Mouse (Mus musculus): ENCODE results near the gene Tdrkh. TPM values are rescaled to one million over a fixed set of nuclear protein-coding genes. Genes with fewer than 3 reads are reported as not detected.

Gene Tdrkh
- polyA plus RNA-seq (2017; shearing (Covaris generic)) = 5.1 TPM

GRCm38 (mm10) chr3:94413031-94413679, at the start of gene Tdrkh:
TSS of gene Tdrkh (plus strand) at chr3:94413273.

GRCm38 (mm10) chr3:94372641-94373040, 40.4 kb upstream of the Tdrkh start, which contains the start of gene Rorc:
TSS of gene Rorc (plus strand) at chr3:94372794.

GRCm38 (mm10) chr3:94398217-94398616, 14.9 kb upstream of the Tdrkh start, which contains the start of gene Lingo4:
TSS of gene Lingo4 (plus strand) at chr3:94398517.

GRCm38 (mm10) chr3:94442951-94443596, 30.0 kb downstream of the Tdrkh start, which contains the start of gene Mrpl9:
TSS of gene Mrpl9 (plus strand) at chr3:94443318.

GRCm38 (mm10) chr3:94443597-94443964, 30.5 kb downstream of the Tdrkh start, which contains the start of gene Oaz3:
TSS of gene Oaz3 (minus strand) at chr3:94443915.

GRCm38 (mm10) chr3:94477981-94478422, 64.9 kb downstream of the Tdrkh start, which contains the start of gene Celf3:
TSS of gene Celf3 (plus strand) at chr3:94478295.

GRCm38 (mm10) chr3:94480291-94480884, 67.3 kb downstream of the Tdrkh start, which contains the start of gene Riiad1:
TSS of gene Riiad1 (minus strand) at chr3:94480341.

Other genes with a start within 250 kb of the Tdrkh start
- not detected for gene Gm10696, start 235.1 kb upstream of the Tdrkh start, polyA plus RNA-seq (2017; shearing (Covaris generic))
- not detected for gene Gm5286, start 216.6 kb upstream of the Tdrkh start, polyA plus RNA-seq (2017; shearing (Covaris generic))
- gene Gm4778, start 149.2 kb upstream of the Tdrkh start, polyA plus RNA-seq (2017; shearing (Covaris generic)) = not detected
- gene Them4, start 103.2 kb upstream of the Tdrkh start, polyA plus RNA-seq (2017; shearing (Covaris generic)) = 7.0 TPM
- gene Them5, start 71.2 kb upstream of the Tdrkh start, polyA plus RNA-seq (2017; shearing (Covaris generic)) = not detected
- not detected for gene C2cd4d, start 50.8 kb upstream of the Tdrkh start, polyA plus RNA-seq (2017; shearing (Covaris generic))
- 0.35 TPM for gene Rorc, start 40.5 kb upstream of the Tdrkh start, polyA plus RNA-seq (2017; shearing (Covaris generic))
- 0.09 TPM for gene Lingo4, start 14.8 kb upstream of the Tdrkh start, polyA plus RNA-seq (2017; shearing (Covaris generic))
- gene Mrpl9, start 30.0 kb downstream of the Tdrkh start, polyA plus RNA-seq (2017; shearing (Covaris generic)) = 113 TPM
- gene Oaz3, start 30.6 kb downstream of the Tdrkh start, polyA plus RNA-seq (2017; shearing (Covaris generic)) = 2.5 TPM
- gene Celf3, start 65.0 kb downstream of the Tdrkh start, polyA plus RNA-seq (2017; shearing (Covaris generic)) = 0.31 TPM
- not detected for gene Riiad1, start 67.1 kb downstream of the Tdrkh start, polyA plus RNA-seq (2017; shearing (Covaris generic))
- gene Snx27, start 169.4 kb downstream of the Tdrkh start, polyA plus RNA-seq (2017; shearing (Covaris generic)) = 21.4 TPM
- not detected for gene Gm10972, start 229.8 kb downstream of the Tdrkh start, polyA plus RNA-seq (2017; shearing (Covaris generic))
- 5.8 TPM for gene Tuft1, start 245.6 kb downstream of the Tdrkh start, polyA plus RNA-seq (2017; shearing (Covaris generic))